Mouse (Mus musculus) embryonic fibroblast, embryonic 13.5 days (primary cell): Measurements from ENCODE around the gene Adat3.

Source experiments
- CTCF ChIP-seq: IDR thresholded peaks from 2 replicates; pipeline ENCODE4 v1.5.1; 2011; ENCODE audit warnings: mild to moderate bottlenecking, control low read depth, low read length, moderate library complexity, borderline replicate concordance; ENCODE audit not compliant: insufficient read depth
- POLR2A ChIP-seq: IDR thresholded peaks from 2 replicates; pipeline ENCODE4 v1.6.1; 2011; ENCODE audit warnings: low read depth, mild to moderate bottlenecking, control low read depth, low read length, moderate library complexity

DNA sequence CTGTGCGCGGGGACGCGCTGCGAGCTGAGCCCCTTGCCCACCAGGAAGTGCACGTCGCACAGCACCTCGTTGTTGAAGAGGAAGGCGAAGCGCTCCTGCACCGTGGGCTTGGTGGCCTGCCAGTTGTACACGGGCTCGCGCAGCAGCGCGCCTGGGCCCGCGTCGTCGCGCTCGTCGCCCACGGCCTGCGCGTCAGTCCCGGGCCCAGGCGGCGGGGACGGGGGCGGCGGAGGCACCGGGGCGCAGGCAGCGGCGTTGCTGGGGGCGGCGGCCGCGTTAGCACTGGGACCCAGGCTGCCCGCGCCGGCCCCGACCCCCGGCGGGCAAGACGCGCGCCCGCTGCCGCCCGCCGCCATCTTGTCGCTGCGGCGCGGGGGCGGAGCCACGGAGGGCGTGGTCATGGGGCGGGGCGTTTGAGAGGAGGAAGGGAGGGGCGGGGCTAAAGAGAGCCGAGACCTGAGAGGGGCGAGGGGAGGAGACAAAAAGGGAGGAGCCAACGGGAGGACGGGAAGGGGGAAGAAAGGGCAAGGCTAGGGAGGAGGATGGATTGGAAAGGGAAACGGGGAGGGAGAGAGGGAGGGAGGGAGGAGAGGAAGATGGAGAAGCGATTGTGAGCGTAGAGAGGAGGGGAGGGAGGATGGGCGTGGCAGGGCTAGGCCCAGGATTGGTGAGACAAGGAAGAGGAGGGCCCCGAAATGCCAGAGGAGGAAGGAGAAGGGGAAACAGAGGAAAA lies 53.6 kb downstream of the Adat3 start:
- TF ChIP-seq POLR2A: no peak; the same call in 1 of the 2 replicates
- no peak for TF ChIP-seq CTCF
